Mouse (Mus musculus) layer of hippocampus, postnatal 14 days (tissue): Measurements from ENCODE around the gene Mta2. TPM values are rescaled to one million over a fixed set of nuclear protein-coding genes. Genes with fewer than 3 reads are reported as not detected.
"Not testable (repeated sequence)": the region's sequence is repeated elsewhere in the genome, so short reads cannot be mapped to it uniquely, and the experiment has no call there.

ENCODE experiments used
- DNase-seq, 2 experiments: peaks; one replicate each; pipeline ENCODE4 v3.0.0; 2021 to 2022; ENCODE audit warnings: low spot score in 2 of 2, mixed read lengths in 1 of 2
- total RNA-seq, 2 experiments: library from RNA; stranded (reverse); gene quantifications; 2 replicates each; pipeline ENCODE4 v1.2.3; 2021

The Mta2 gene
- total RNA-seq, 2 experiments from 2014 or later = 52.4 to 56.6 TPM

GRCm38 (mm10) chr19:8966590-8967372 lies 25.1 kb downstream of the Mta2 start, which contains the start of gene Eef1g:
Gene Eef1g (plus strand): TSS chr19:8967041.
- peak; percentile 97 to 99 for DNase-seq

- DNase-seq = no peak
Observed at GRCm38 (mm10) chr19:8967373-8967743, 25.7 kb downstream of the Mta2 start.

- DNase-seq = no peak
Observed at GRCm38 (mm10) chr19:8967893-8968292, 26.2 kb downstream of the Mta2 start.

- not testable (repeated sequence) for DNase-seq
Observed at GRCm38 (mm10) chr19:8972491-8972890, 30.8 kb downstream of the Mta2 start.

GRCm38 (mm10) chr19:8974638-8975037 lies 33.0 kb downstream of the Mta2 start:
- DNase-seq = no peak

- no peak for DNase-seq
Observed at GRCm38 (mm10) chr19:8975491-8975890, 33.8 kb downstream of the Mta2 start.

- no peak for DNase-seq
Observed at GRCm38 (mm10) chr19:8976535-8976934, 34.9 kb downstream of the Mta2 start.

- DNase-seq = no peak
Observed at GRCm38 (mm10) chr19:8980771-8981170, 39.1 kb downstream of the Mta2 start.

GRCm38 (mm10) chr19:8981450-8982168 lies 39.9 kb downstream of the Mta2 start:
- DNase-seq = peak in 1 of 2 experiments; percentile 50

- DNase-seq = no peak
Observed at GRCm38 (mm10) chr19:8982303-8983149, 40.9 kb downstream of the Mta2 start.

- no peak for DNase-seq
Observed at GRCm38 (mm10) chr19:8983150-8983650, 41.5 kb downstream of the Mta2 start.

- DNase-seq = peak in 1 of 2 experiments; percentile 53
Observed at GRCm38 (mm10) chr19:8984255-8984868, 42.7 kb downstream of the Mta2 start.

GRCm38 (mm10) chr19:8985891-8986290 lies 44.2 kb downstream of the Mta2 start:
- no peak for DNase-seq

GRCm38 (mm10) chr19:8987816-8988215 lies 46.1 kb downstream of the Mta2 start:
- no peak for DNase-seq

GRCm38 (mm10) chr19:8988346-8989065 lies 46.8 kb downstream of the Mta2 start:
- no peak for DNase-seq

- DNase-seq = no peak
Observed at GRCm38 (mm10) chr19:8989066-8989566, 47.4 kb downstream of the Mta2 start, which contains the start of gene Ahnak. Gene Ahnak (plus strand): TSS chr19:8989284.

- DNase-seq = no peak
Observed at GRCm38 (mm10) chr19:8989567-8990431, 48.1 kb downstream of the Mta2 start.

- no peak for DNase-seq
Observed at GRCm38 (mm10) chr19:8990432-8991102, 48.9 kb downstream of the Mta2 start.
